Mouse (Mus musculus) liver, postnatal 0 days (tissue): ENCODE measurements around the gene Slc19a1. TPM values are rescaled to one million over a fixed set of nuclear protein-coding genes. Genes with fewer than 3 reads are reported as not detected.
A peak's percentile ranks its signal among the peaks of the same experiment; 100 is the strongest.

Experiments
- ATAC-seq: fragments of 200-750 bp; cut with Nextera tagmentation; 2 replicates; pipeline ENCODE4 v1.8.0; 2017; ENCODE audit warnings: mild to moderate bottlenecking, moderate library complexity
- DNase-seq: peaks from one replicate; pipeline ENCODE4 v3.0.0-alpha.2; 2016
- H3K27ac ChIP-seq: fragments of 300-500 bp; sonication (generic); 2 replicates; pipeline ENCODE4 v1.5.1; 2014; ENCODE audit warnings: antibody characterized with exemption, moderate library complexity, mild to moderate bottlenecking, low read depth
- H3K27me3 ChIP-seq: fragments of 300-500 bp; sonication (generic); 2 replicates; pipeline ENCODE4 v1.6.1; 2014; ENCODE audit warnings: low read length, control low read depth, mixed read lengths; ENCODE audit not compliant: insufficient read depth
- H3K36me3 ChIP-seq: fragments of 300-500 bp; sonication (generic); replicated peaks from 2 replicates; pipeline ENCODE4 v1.6.1; 2014; ENCODE audit warnings: mild to moderate bottlenecking, control low read depth, low read length, moderate library complexity, mixed read lengths; ENCODE audit not compliant: insufficient read depth
- H3K4me1 ChIP-seq: fragments of 300-500 bp; sonication (generic); 2 replicates; pipeline ENCODE4 v1.6.1; 2014; ENCODE audit warnings: antibody characterized with exemption, mild to moderate bottlenecking, control low read depth; ENCODE audit not compliant: insufficient read depth
- H3K4me2 ChIP-seq: fragments of 300-500 bp; sonication (generic); 2 replicates; pipeline ENCODE4 v1.6.1; 2014; ENCODE audit warnings: low read depth, mild to moderate bottlenecking, low read length, moderate library complexity, mixed read lengths
- H3K4me3 ChIP-seq: fragments of 300-500 bp; sonication (generic); 2 replicates; pipeline ENCODE4 v1.5.1; 2014; ENCODE audit warnings: low read depth, low read length
- H3K9ac ChIP-seq: fragments of 300-500 bp; sonication (generic); replicated peaks from 2 replicates; pipeline ENCODE4 v1.6.1; 2014; ENCODE audit warnings: mild to moderate bottlenecking, moderate library complexity
- H3K9me3 ChIP-seq: fragments of 300-500 bp; sonication (generic); 2 replicates; pipeline ENCODE4 v1.6.1; 2016; ENCODE audit warnings: mild to moderate bottlenecking, control low read depth, low read length, mixed read lengths
- CTCF ChIP-seq: sonication (generic); IDR thresholded peaks from 2 replicates; pipeline ENCODE4 v1.5.1; 2016; ENCODE audit warnings: antibody characterized with exemption, low read depth
- EP300 ChIP-seq: IDR thresholded peaks from 2 replicates; pipeline ENCODE4 v1.6.1; 2016; ENCODE audit warnings: antibody characterized with exemption, low read depth, mild to moderate bottlenecking
- WGBS: fragments of 180-500 bp; shearing (Covaris S2); extraction: QIAGEN DNeasy Blood & Tissue Kit; methylation state at CpG from one replicate; pipeline ENCODE4 v1.1.7; 2014; ENCODE audit not compliant: insufficient replicate concordance; 5-methylcytosine and 5-hydroxymethylcytosine counted together
- polyA plus RNA-seq: library from polyadenylated mRNA; unstranded; fragments of >200 nt; fragmentation: Nextera tagmentation; extraction: Ambion mirVana; gene quantifications from 2 replicates; pipeline ENCODE4 v1.2.1, GENCODE M21; 2015

Slc19a1 gene
- polyA plus RNA-seq: 7.1 and 10.5 TPM in 2 replicates

GRCm38 (mm10) chr10:77031768-77032375 is at the start of gene Slc19a1:
Gene Slc19a1, plus strand, starts transcription at chr10:77032241.
- no peak for ATAC-seq
- Histone ChIP-seq H3K27ac (peak within 1 kb of the TSS; percentile 46; the same call in 1 of the 2 replicates), H3K4me3 (peak within 1 kb of the TSS; percentile 58), H3K27me3 (no peaks in the 10 kb centered on the region), H3K9me3 (no peaks in the 10 kb centered on the region), H3K4me2 (peak within 1 kb of the TSS; percentile 96), H3K4me1 (peaks cover 16% of the 10 kb centered on the region), H3K9ac (peak within 1 kb of the TSS; percentile 72), H3K36me3 (no peaks in the 10 kb centered on the region)
- TF ChIP-seq CTCF: no peak
- no peak for TF ChIP-seq EP300
- DNase-seq: no peak
- 66% methylated on average over 13 of the region's 13 CpGs for WGBS

- 72% methylated on average over 5 of the region's 5 CpGs for WGBS
- H3K9ac ChIP-seq: no peak overlapping the region
These were observed 43.5 kb upstream of the Slc19a1 start for GRCm38 (mm10) chr10:76988586-76988985.

GRCm38 (mm10) chr10:76992456-76992855 is 39.6 kb upstream of the Slc19a1 start:
- WGBS: 53% methylated on average over 3 of the region's 3 CpGs
- Histone ChIP-seq H3K9ac (no peak overlapping the region), H3K9me3 (no peaks in the 10 kb centered on the region), H3K4me2 (no peak overlapping the region), H3K4me1 (no peaks in the 10 kb centered on the region), H3K27ac (no peak overlapping the region), H3K36me3 (no peaks in the 10 kb centered on the region), H3K4me3 (no peak overlapping the region), H3K27me3 (no peaks in the 10 kb centered on the region)
- no peak for TF ChIP-seq CTCF
- TF ChIP-seq EP300: no peak
- DNase-seq: no peak
- ATAC-seq: no peak

More at GRCm38 (mm10) chr10:76988586-76988985, 43.5 kb upstream of the Slc19a1 start:
- no peak for ATAC-seq
- no peak overlapping the region for H3K4me3 ChIP-seq
- no peak for TF ChIP-seq EP300
- TF ChIP-seq CTCF: no peak
- H3K27ac ChIP-seq: no peak overlapping the region
- H3K4me2 ChIP-seq: no peak overlapping the region
- no peaks in the 10 kb centered on the region for H3K4me1 ChIP-seq
- DNase-seq: no peak
- no peaks in the 10 kb centered on the region for H3K27me3 ChIP-seq
- H3K9me3 ChIP-seq: no peaks in the 10 kb centered on the region
- no peaks in the 10 kb centered on the region for H3K36me3 ChIP-seq

- DNase-seq (peak; percentile 83), ATAC-seq (peak; percentile 84)
- H3K4me3 ChIP-seq: no peak overlapping the region
These were observed 34.1 kb upstream of the Slc19a1 start for GRCm38 (mm10) chr10:76997759-76998513.

GRCm38 (mm10) chr10:77004936-77005335 is 27.1 kb upstream of the Slc19a1 start:
- H3K9ac ChIP-seq: no peak overlapping the region
- 54% methylated on average over 7 of the region's 7 CpGs for WGBS
- no peak for ATAC-seq

More at GRCm38 (mm10) chr10:76997759-76998513, 34.1 kb upstream of the Slc19a1 start:
- WGBS: 54% methylated on average over 17 of the region's 17 CpGs
- Histone ChIP-seq H3K4me1 (no peaks in the 10 kb centered on the region), H3K27ac (no peak overlapping the region), H3K36me3 (no peaks in the 10 kb centered on the region), H3K4me2 (no peak overlapping the region), H3K9me3 (no peaks in the 10 kb centered on the region), H3K27me3 (no peaks in the 10 kb centered on the region), H3K9ac (no peak overlapping the region)
- TF ChIP-seq CTCF (no peak), EP300 (no peak)

GRCm38 (mm10) chr10:77007433-77008108 is 24.5 kb upstream of the Slc19a1 start:
- H3K4me2 ChIP-seq: no peak overlapping the region
- ATAC-seq (peak; percentile 84), DNase-seq (peak; percentile 47)
- H3K27ac ChIP-seq: peak overlapping the region; percentile 44; the same call in 1 of the 2 replicates
- no peaks in the 10 kb centered on the region for H3K9me3 ChIP-seq
- no peak overlapping the region; the same call in 1 of the 2 replicates for H3K9ac ChIP-seq
- H3K36me3 ChIP-seq: no peaks in the 10 kb centered on the region
- peaks cover 10% of the 10 kb centered on the region; the same call in 1 of the 2 replicates for H3K4me1 ChIP-seq
- H3K4me3 ChIP-seq: no peak overlapping the region
- TF ChIP-seq CTCF (no peak), EP300 (no peak)
- no peaks in the 10 kb centered on the region for H3K27me3 ChIP-seq
- WGBS: 53% methylated on average over 8 of the region's 8 CpGs

More at GRCm38 (mm10) chr10:77004936-77005335, 27.1 kb upstream of the Slc19a1 start:
- Histone ChIP-seq H3K4me1 (peaks cover 10% of the 10 kb centered on the region; the same call in 1 of the 2 replicates), H3K4me3 (no peak overlapping the region), H3K4me2 (no peak overlapping the region), H3K27me3 (no peaks in the 10 kb centered on the region), H3K27ac (no peak overlapping the region), H3K9me3 (no peaks in the 10 kb centered on the region), H3K36me3 (no peaks in the 10 kb centered on the region)
- TF ChIP-seq CTCF (no peak), EP300 (no peak)
- no peak for DNase-seq
